Mouse (Mus musculus) urinary bladder, postnatal 14 days (tissue): ENCODE data around the gene Abcc10.

Experiments
- DNase-seq: peaks from one replicate; pipeline ENCODE4 v3.0.0; 2021; ENCODE audit warnings: low spot score

The Abcc10 gene

DNA sequence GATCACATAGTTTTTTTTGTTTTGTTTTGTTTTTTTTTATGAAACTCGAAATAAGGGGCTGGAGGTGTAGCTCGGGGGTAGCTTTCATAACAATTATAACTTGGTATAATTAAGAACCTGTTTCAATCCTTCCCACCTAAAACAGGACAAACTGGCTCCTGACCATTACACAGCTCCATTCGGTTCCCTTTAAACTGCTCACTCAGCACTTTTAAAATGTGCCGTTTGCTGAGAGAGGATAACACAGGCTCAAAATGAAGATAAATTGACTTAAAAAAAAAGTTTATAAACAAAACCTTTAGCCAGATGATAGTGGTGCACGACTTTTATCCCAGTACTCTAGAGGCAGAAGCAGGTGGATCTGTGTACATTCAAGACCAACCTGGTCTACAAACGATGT, 42.7 kb downstream of the Abcc10 start:
- DNase-seq, result no peak

DNA sequence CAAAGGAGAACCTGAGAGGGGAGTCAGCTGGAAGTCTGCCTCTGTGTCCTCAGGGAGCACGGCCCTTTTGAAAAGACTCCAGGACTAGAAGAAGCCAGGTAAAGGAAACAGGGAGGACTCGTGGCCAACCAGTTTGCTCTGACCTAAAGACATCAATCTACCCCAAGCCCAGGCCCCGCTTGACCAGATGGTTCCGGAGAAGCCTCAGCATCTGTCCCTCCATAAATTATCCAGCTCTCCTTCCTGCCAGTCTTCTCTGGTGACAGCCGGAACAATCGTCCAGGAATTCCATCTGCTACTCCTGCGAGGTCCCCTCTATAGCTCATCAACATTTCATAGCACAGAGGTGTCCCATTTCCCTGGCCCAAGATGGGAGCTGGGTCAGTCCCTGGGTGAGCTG, 43.5 kb downstream of the Abcc10 start:
- no peak for DNase-seq

DNA sequence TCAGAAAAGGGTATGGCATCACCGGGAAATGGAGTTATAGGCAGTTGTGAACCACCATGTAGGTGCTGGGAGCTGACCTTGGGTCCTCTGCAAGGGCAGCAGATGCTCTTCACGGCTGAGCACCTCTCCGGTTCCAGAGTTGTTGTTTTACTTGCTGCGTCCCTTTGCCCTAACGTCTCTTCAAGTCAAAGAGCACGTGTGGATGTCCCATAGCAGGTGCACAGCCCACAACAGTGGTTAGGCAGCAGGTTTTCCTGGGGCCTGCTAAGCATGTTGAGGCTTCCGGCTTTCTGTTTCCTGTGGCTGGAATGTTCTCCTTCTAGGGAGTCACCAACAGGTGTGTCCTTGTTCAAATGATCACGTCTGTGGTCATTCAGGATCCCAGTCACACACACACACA, 44.2 kb downstream of the Abcc10 start:
- DNase-seq, result no peak

DNA sequence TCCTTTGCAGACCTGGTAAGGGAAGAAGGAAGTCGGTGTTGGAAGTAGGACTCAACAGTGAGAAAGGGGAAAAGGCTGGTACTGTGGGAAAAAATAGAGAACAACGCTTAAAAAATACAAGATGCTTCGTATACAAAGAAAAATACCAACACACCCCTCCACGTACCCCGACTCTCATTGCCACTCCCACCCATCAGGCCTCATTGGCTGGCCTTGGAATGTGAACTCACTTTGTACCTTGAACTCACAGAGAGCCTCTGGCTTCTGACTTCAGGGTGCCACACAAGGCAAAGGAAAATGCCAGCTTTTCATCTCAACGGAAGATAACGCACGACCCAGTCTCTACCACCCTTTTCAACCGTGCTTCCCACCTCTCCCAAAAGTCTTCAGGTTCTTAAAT, 45.0 kb downstream of the Abcc10 start:
- no peak for DNase-seq

DNA sequence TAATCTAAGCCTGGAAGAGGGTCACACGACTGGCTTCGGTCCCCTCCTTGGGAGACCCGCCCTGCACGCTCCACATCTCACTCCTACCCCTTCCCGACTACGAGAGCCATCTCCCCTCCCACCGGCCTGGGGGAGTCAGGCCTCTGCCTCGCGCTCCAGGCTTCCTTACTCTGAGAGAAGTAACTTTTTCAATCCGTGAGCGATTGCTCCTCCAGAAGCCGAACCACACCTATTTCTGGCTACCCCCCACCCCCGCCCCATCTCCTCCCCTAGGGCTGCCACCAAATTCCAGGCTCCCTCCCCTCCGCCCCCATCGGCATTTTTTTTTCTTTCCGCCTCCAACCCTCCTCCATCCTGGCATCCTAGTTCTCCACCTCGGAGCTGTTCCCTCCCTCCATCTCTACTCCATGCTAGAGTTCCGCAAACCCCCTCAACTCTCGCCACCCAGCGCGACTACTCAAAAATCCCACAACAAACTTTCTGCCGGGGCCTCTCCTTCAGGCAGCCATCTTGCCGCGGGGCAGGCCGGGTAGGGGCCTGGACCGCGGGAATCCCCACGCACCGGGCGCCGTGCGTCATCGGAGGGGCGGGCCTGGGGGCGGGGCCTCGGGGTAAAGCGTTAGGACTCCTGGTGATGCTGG, 45.5 kb downstream of the Abcc10 start, which contains the start of gene Tjap1:
Gene Tjap1, minus strand, starts transcription at position 544 of the 641 bp plus-strand sequence.
- peak; percentile 90 for DNase-seq

DNA sequence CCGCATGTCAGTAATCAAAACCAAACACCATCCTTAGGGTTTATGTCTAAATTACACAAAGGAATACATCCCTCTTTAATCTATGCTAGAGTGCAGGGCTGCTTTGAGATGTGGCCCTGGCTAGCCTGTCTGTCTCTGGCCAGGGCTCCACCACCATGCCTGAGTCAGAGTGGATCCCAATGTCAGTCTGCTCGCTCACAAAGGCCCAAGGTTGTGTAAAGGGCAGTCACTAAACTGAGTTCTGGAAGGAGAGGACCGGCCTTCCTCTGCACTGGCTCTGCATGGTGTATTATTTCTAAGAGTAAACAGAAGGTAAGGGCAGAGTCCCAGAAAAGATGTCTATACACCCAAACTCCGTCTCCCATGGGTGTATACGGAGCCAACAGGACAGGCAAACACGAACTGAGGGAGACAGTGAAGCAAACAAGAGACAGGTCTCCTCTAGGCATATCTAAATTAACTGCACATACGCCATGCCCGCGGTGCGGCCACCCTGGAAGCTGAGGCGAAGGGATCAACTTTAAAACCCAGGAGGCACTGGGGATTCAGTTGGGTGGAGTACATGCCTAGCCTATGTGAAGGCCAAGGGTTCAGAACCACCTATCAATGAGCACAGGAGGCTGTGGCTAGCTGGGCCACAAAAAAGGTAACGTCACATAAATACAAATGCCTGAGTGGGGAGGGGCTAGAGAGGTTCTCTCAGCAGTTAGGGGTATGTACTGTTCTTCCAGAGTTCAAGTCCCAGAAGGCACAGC, 50.0 kb downstream of the Abcc10 start:
- no peak for DNase-seq

DNA sequence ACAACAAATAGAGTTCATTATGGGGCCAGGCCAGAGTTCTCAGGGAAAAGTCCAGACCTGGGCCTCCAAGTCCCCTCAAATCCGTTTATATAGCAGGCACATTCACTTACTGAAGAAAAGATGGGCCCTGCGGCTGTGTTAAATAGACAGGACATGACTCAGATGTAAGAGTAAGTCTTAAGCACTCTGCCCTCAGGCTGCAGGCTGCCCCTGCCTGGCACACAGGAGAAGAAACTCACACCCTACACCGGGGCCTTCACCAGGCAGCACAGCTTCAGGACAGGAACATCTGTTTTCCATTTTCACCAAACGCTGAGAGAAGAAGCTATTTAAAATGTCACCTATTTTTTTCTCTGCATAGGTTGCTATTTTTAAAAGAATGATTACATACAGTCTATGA, 50.6 kb downstream of the Abcc10 start:
- no peak for DNase-seq

DNA sequence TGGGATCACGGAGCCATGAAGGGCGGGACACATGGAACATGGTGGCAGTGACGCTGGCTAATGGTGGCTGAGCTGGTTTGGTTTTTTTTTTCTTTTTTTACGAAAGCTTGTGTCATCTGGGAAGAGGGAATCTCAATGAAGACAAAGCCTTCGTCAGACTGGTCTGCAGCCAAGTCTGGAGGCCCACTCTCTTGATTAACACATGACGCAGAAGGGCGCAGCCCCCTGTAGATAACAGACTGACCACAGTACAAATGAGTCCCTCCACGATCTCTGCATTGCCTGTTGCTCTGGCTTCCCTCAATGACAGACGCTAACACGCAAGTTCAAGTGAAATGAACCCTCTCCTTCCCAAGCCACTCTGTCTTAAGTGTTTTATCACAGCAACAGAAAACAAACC, 52.6 kb downstream of the Abcc10 start:
- no peak for DNase-seq

DNA sequence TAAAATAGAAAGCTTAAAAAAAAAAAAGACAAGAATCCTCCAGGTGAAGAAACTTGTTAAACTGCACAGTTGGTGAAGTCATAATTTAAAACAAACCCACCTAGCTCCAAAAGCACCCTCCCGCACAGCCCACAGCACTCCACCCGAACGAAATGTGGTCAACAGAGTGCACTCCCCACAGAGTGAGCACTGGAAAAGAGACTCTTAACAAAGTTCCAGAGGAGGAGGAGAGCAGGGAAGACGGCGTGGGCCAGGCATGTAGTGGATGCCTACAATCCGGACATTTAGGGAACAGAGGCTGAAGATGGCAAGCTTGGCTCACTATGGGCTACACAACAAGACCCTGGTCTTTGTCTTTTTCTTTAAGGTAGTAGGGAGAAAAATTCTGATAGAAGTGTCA, 53.1 kb downstream of the Abcc10 start:
- no peak for DNase-seq

DNA sequence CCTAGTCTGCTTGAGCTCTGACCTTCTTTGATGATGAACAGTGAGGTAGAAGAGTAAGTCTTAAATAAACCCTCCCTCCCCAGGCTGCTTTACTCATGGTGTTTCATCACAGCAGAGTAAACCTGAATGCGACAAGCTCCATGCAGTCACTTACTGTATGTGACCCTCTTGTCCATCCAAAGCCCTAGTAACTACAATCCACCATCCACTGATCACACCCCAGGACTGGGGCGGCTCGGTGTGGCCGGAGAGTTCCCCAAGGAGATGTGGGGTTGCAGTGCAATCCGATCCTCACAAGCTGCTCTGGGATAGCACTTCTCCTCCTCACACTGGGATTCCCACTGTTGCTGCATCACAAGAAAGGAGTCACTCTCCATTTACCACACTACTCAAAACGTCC, 53.7 kb downstream of the Abcc10 start:
- no peak for DNase-seq

DNA sequence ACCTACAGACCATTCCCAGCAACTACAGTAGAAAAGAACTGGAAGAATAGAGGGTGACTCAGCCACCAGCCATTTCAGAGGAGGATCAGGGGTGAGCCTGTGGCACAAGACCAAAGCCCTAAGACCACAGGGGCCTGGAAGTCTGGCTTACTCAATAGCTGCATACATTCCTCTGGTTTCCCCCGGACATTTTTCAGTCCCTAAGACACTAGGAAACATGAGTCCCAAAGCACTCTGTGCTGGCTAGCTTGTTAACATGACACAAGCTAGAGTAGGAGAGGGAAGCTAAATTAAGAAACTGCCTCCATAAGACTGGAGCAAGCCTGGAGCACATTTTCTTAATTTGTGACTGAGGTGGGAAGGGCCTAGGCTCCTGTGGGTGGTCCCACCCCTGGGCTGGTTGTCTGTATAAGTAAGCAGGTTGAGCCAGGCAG, 54.3 kb downstream of the Abcc10 start:
- peak; percentile 28 for DNase-seq

DNA sequence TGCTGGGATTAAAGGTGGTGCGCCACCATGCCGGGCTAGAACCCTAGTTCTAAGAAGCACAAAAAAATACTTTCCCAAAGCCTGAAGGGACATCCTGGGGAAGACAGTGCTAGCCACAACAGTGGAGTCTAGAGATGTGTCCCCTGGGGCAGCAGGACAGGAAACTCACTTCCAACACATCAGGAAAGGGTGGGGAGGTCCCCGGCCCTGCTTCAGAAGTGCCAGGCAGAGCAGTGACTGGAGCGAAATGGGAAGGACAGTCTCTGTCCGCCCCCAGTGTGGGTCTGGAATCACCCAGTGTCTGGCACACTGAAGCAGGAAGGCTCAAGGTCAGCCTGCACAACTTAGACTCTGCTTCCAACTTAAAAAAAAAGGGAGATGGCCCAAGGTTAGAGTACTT, 55.5 kb downstream of the Abcc10 start:
- DNase-seq, result no peak

DNA sequence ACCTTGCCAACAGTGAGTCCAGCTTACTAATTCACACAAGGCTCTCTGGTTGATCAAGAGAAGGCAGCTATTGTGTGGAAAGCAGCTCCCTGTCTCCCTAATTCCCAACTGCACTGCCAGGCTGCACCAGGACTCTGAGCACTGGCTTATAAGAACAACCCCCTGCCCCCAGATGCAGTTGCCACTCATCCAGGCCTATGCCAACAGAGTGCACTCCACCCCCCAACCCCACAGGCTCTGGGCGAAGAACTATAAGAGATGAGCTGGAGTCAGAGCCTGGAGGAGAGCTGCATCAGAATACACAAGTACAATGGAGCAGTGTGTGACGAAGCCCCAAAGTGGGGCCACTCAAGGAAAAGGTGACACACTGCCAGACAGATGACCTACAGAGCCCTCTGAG, 56.1 kb downstream of the Abcc10 start:
- DNase-seq, result no peak

DNA sequence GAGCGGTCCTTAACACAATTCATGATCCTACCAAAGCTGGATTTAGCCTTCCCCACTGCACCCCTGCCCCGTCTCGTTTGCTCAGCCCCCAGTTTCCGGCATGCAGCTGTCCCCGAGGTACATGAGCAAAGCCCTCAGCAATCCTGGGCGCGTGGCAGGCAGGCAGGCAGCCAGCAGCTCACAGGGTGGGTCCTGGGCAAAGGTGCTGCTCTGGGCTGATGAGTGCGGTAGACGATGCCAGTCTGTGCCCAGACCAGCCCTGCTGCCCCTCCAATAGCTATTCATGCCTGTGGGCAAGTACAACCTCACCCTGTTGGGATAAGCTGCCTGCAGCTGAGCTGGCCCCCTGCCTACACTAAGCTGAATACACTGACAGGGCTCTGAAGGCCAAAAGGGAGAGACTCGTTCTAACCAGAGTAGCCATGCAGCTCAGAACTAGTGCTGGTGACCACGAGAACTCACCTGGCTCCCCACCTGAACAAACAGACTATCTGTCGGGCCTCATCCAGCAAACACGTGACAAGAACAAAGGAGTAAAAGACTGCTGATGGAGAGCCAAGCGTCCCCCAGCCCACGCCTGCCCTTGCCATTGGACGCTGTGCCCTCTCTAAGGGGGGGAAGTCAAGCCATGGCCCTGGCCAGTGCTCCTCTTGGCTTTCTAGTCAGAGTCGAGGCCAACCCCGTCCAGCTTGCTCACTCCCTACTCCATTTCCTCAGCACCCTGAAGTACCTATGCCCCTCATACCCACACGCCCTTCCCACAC, 58.2 kb downstream of the Abcc10 start:
- DNase-seq, result peak; percentile 73

DNA sequence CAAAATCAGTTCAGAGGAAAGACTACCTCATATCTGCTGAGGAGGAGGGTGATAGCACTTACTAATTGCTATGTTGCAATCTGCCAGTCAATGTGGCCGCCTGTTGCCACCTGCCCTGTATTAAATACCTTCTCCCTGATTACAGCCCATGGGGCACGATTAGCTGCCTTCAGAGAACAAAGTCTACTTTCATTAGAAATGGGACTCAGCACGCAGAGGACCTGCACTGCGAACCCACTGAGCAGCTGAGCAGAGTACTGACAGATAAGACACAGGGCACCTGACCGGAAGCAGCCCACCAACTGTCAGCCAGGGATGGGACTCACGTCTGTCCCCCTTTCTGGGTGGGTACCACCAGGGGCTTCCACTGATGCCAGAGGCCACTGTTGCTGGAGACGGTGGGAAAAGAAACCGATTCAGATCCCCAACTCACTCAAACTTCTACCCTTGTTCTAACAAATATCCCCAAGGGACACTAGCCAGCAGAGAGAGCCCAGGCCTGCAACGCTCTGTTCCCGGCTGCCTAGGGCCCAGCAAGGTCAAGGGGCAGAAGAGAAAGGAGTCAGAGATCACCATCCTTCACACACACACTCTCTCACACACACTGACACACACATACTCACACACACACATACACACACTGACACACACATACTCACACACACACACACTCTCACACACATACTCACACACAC, 60.0 kb downstream of the Abcc10 start:
- DNase-seq, result no peak

DNA sequence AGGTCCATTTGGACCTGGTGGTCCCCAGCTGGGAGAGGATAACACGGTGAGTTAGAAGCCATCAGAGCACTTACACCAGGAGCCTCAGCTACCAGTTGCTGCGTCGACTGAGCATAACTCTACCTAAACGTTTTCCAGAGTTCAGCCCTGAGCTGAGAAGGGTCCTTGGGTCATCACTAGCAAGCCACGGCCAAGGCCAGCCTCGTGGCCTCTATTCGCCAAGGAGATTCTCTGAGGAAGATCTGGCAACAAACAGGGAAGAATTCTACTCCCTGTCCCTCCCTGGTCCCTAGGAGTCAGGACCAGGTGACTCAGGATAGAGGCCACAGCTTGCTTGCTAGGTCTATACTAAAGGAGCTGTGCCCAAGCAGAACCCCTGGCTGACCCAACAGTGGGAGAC, 60.6 kb downstream of the Abcc10 start:
- DNase-seq, result no peak

DNA sequence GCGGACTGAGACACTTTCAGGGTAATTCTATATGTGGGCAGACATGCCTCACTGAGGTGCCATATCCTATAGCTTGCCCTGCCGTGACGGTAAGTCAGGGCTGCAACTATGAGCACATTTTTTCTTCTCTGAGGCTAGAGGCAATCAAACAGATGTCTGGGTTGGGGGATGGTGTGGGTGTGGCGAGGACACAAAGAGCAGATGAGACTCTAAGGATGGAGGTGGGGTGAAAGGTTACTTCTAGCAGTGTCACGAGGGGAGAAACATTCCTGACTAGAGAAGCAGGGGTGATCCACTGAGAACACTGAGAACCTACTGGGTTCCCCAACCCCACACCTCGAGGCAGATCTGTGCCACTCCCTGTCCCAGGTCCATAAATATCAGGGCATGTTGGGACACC, 61.2 kb downstream of the Abcc10 start:
- no peak for DNase-seq

DNA sequence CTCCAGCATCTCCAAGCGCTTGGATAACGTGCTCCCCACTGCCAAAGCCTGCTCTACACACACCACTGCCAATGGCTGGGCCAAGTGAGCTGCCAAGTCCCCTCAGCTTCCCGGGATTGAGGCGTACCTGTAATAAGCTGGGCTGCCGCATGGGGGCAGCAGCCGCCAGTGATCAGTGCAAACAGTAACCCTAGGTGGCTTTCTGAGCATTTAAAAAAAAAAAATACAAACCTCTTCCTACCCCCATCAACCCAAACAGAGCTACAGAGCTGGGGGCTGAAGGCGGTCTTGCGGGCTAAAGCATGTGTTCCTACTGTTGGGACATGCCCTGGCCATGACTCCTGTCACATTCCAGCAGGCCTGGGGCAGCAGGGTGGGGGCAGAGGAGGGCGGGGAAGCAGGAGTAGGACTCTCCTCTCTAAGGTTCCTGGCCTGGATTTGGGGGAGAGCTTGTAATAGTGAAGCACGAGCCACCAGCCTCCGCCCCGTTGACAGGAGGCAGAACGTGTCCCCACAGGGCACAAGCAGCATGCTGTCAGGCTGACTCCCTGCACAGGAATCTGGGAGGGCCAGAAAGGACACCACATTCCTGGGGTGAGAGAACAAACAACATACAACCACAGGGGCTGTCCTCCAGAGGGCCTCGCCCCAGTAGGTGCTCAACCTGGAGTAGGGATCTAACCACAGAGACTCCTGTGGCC, 62.1 kb downstream of the Abcc10 start:
- DNase-seq, result peak; percentile 82

DNA sequence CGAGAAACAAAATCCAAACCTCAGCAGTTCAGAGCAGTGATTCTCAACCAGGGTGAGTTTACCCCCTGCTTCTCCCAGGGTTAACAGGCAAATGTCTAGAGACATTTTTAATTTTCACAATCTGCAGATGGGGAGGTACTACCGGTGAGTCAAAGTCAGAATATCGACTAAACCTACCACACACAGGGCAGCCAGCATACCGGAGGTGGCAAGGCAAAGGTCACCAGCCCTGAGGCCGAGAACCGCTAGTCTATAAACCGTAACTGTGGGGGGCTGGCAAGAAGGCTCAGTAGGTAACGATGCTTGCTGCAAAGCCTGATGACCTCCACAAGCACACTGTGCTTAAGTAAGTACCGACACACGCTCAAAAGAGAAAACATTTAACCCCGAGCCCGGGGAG, 62.6 kb downstream of the Abcc10 start:
- DNase-seq, result no peak

DNA sequence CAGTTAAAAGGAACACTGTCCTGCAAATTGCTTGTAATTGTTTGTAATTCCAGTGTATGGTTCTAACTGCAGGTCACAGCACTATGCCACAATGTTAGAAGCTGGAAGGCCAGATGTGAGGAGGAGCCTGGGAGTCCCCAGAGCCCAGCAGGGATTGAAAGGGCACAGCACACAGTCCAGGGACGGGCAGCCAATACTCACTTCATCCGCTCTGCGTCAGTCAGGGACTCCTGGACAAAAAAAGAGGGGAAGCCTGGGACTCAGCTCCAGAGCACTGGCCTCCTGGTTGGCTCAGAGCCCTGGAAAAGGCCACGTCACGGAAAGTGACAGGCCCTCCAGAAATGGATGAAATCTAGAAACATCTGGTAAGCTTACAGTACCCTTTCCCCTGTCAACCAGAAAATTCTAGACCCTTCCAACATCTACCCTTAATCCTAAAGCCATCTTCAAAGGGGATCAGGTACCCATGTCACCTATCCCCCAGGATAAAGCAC, 65.9 kb downstream of the Abcc10 start:
- no peak for DNase-seq

DNA sequence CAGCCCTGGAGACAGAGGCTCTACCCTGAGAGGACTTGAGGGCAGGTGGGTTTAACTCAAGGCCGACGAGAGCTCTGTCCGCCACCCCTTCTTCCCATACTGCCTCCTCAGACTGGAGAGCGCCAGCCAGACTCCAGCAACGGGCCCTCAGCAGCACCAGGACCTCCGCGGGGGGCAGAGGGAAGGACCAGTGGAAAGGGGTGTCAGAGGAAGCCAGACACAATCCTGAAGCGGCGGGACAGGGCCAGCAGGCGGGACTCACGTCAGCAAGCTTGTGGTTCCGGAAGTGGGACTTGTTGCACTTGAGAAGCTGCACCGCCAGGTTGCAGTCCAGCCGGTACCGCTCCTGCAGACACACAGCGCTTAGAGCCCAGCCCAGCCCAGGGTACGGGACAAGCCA, 68.5 kb downstream of the Abcc10 start:
- no peak for DNase-seq
